Mouse (Mus musculus): ENCODE data around the gene Hoxd3.

The Hoxd3 gene

GRCm38 (mm10) chr2:74711721-74712621 lies at the start of gene Hoxd3, which contains the start of gene Hoxd4:
Hoxd3 (plus strand) TSS chr2:74711927.
Hoxd4 (plus strand) TSS chr2:74711929.
- no peak for DNase-seq

GRCm38 (mm10) chr2:74663291-74663925 lies 48.3 kb upstream of the Hoxd3 start:
- peak; percentile 66 for DNase-seq

- no peak for DNase-seq
These were observed 45.3 kb upstream of the Hoxd3 start for GRCm38 (mm10) chr2:74666411-74666810.

GRCm38 (mm10) chr2:74667191-74667841 lies 44.4 kb upstream of the Hoxd3 start:
- DNase-seq: no peak

- no peak for DNase-seq
These were observed 43.8 kb upstream of the Hoxd3 start, which contains the start of gene Hoxd13 for GRCm38 (mm10) chr2:74667842-74668357. Hoxd13 (plus strand) TSS chr2:74668310.

GRCm38 (mm10) chr2:74668370-74669229 lies 43.1 kb upstream of the Hoxd3 start:
- DNase-seq: no peak

GRCm38 (mm10) chr2:74669230-74669578 lies 42.5 kb upstream of the Hoxd3 start:
- no peak for DNase-seq

- no peak for DNase-seq
These were observed 42.0 kb upstream of the Hoxd3 start for GRCm38 (mm10) chr2:74669650-74670235.

GRCm38 (mm10) chr2:74670632-74671188 lies 41.0 kb upstream of the Hoxd3 start:
- no peak for DNase-seq

- no peak for DNase-seq
These were observed 39.9 kb upstream of the Hoxd3 start for GRCm38 (mm10) chr2:74671847-74672246.

- DNase-seq: peak; percentile 53
These were observed 39.0 kb upstream of the Hoxd3 start for GRCm38 (mm10) chr2:74672481-74673362.

- no peak for DNase-seq
These were observed 37.8 kb upstream of the Hoxd3 start for GRCm38 (mm10) chr2:74673835-74674425.

GRCm38 (mm10) chr2:74674881-74675665 lies 36.7 kb upstream of the Hoxd3 start, which contains the start of gene Hoxd12:
Hoxd12 (plus strand) TSS chr2:74675013.
- no peak for DNase-seq

- no peak for DNase-seq
These were observed 36.0 kb upstream of the Hoxd3 start for GRCm38 (mm10) chr2:74675666-74676282.

GRCm38 (mm10) chr2:74676376-74677052 lies 35.2 kb upstream of the Hoxd3 start:
- DNase-seq: no peak

- no peak for DNase-seq
These were observed 34.6 kb upstream of the Hoxd3 start for GRCm38 (mm10) chr2:74677106-74677505.

GRCm38 (mm10) chr2:74678891-74679595 lies 32.7 kb upstream of the Hoxd3 start, which contains the start of gene Hoxd11:
Hoxd11 (plus strand) TSS chr2:74679557.
- no peak for DNase-seq

Measured in lung, postnatal 36 days (tissue).